Mouse (Mus musculus) adrenal gland, adult (tissue): ENCODE measurements around the gene Hrc.
"Not testable (repeated sequence)": the region's sequence is repeated elsewhere in the genome, so short reads cannot be mapped to it uniquely, and the experiment has no call there.

ENCODE experiments used
- DNase-seq, 2 experiments: peaks; one replicate each; pipeline ENCODE4 v3.0.0; 2022 to 2023; ENCODE audit warnings: low spot score in 1 of 2; ENCODE audit not compliant: inconsistent age in 2 of 2

Gene Hrc

GRCm38 (mm10) chr7:45332685-45333425 is 2.2 kb upstream of the Hrc start:
- DNase-seq, result peak in 1 of 2 experiments; percentile 47

- peak; percentile 83 to 93 for DNase-seq
These were observed 1.6 kb upstream of the Hrc start, which contains the start of gene Trpm4 for GRCm38 (mm10) chr7:45333431-45333982. Gene Trpm4 (minus strand): TSS chr7:45333780.

GRCm38 (mm10) chr7:45334605-45335004 is 485 bp upstream of the Hrc start:
- DNase-seq, result no peak

GRCm38 (mm10) chr7:45336319-45336718 is 1.2 kb downstream of the Hrc start:
- no peak for DNase-seq

- DNase-seq, result no peak
These were observed 2.4 kb downstream of the Hrc start for GRCm38 (mm10) chr7:45337469-45337868.

- no peak for DNase-seq
These were observed 3.2 kb downstream of the Hrc start for GRCm38 (mm10) chr7:45338161-45338911.

- DNase-seq, result peak; percentile 75 to 87
These were observed 4.4 kb downstream of the Hrc start for GRCm38 (mm10) chr7:45339410-45340065.

GRCm38 (mm10) chr7:45340066-45340442 is 5.0 kb downstream of the Hrc start:
- peak in 1 of 2 experiments; percentile 35 for DNase-seq

GRCm38 (mm10) chr7:45340669-45341068 is 5.6 kb downstream of the Hrc start:
- DNase-seq, result peak; percentile 66 to 73

GRCm38 (mm10) chr7:45341303-45341702 is 6.2 kb downstream of the Hrc start:
- DNase-seq, result peak; percentile 79 to 90

GRCm38 (mm10) chr7:45342081-45342480 is 7.0 kb downstream of the Hrc start:
- no peak for DNase-seq

GRCm38 (mm10) chr7:45343543-45343942 is 8.5 kb downstream of the Hrc start:
- no peak for DNase-seq

GRCm38 (mm10) chr7:45346905-45347304 is 11.8 kb downstream of the Hrc start:
- no peak for DNase-seq

GRCm38 (mm10) chr7:45353041-45353440 is 18.0 kb downstream of the Hrc start:
- DNase-seq, result no peak

- no peak for DNase-seq
These were observed 20.4 kb downstream of the Hrc start for GRCm38 (mm10) chr7:45355318-45356020.

- no peak for DNase-seq
These were observed 21.0 kb downstream of the Hrc start for GRCm38 (mm10) chr7:45356087-45356486.

GRCm38 (mm10) chr7:45359081-45359480 is 24.0 kb downstream of the Hrc start:
- not testable (repeated sequence) for DNase-seq

- no peak for DNase-seq
These were observed 25.5 kb downstream of the Hrc start for GRCm38 (mm10) chr7:45360404-45361125.

GRCm38 (mm10) chr7:45361243-45361804 is 26.2 kb downstream of the Hrc start:
- peak; percentile 88 to 91 for DNase-seq

GRCm38 (mm10) chr7:45362801-45363200 is 27.7 kb downstream of the Hrc start:
- no peak for DNase-seq
